Mouse (Mus musculus): ENCODE measurements around the gene Dnase1l3. TPM values are rescaled to one million over a fixed set of nuclear protein-coding genes. Genes with fewer than 3 reads are reported as not detected.

Gene Dnase1l3
- total RNA-seq (2023): 9.2 to 10.1 TPM (median 9.3 TPM) in 4 replicates

GRCm38 (mm10) chr14:7994271-7994767 is at the start of gene Dnase1l3:
TSS of gene Dnase1l3 (minus strand) at chr14:7994573.

DNA sequence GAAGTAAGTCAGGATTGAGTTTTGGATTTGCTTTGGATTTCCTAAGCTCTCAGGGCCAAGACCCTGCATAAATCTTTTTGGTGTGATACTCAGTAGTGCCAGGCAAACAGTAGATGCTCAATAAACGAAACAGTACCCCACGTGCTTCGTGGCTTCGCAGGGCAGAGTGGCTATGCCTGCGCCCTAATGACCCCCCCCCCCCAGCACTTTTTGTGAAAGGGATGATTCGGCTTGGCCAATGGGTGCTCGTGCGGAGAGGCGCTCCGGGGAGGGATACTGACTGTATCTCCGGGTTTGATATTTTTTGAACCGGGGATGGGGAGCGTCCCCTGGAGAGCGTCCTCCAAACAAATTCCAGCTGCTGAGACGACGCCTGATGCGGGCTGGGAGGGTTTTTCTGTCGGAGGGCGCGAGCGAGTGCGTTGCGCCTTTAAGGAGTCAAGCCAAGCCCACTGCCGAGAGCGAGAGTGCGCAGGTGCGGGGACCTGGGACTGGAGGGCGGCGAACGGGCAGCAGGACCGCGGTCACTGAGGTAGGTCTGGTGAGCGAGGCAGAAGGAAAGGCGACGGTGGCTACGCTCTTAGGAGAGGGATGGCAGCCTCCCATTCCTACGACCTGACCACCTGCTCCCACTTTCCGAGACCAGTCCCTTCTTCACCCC is 8.2 kb upstream of the Dnase1l3 start, which contains the start of gene Abhd6:
TSS of gene Abhd6 (plus strand) at position 471 of the 661 bp plus-strand sequence.

GRCm38 (mm10) chr14:7957049-7957448 is 37.3 kb downstream of the Dnase1l3 start, which contains the start of gene Gm45521:
TSS of gene Gm45521 (plus strand) at chr14:7957288.

Other genes starting within 250 kb of the Dnase1l3 start
- not detected in 4 replicates for gene Gm26661, start 203.0 kb downstream of the Dnase1l3 start, total RNA-seq (2023)
- gene Flnb, start 176.6 kb downstream of the Dnase1l3 start, total RNA-seq (2023): 14.4 to 16.3 TPM (median 15.9 TPM) in 4 replicates
- gene Gm45521, start 37.3 kb downstream of the Dnase1l3 start, total RNA-seq (2023): not detected in 4 replicates
- 9.7 to 13.9 TPM (median 11.5 TPM) in 4 replicates for gene Abhd6, start 8.3 kb upstream of the Dnase1l3 start, total RNA-seq (2023)
- 7.8 to 15.9 TPM (median 12.0 TPM) in 4 replicates for gene Rpp14, start 85.8 kb upstream of the Dnase1l3 start, total RNA-seq (2023)
- 270 to 305 TPM (median 284 TPM) in 4 replicates for gene Pxk, start 103.6 kb upstream of the Dnase1l3 start, total RNA-seq (2023)
- 111 to 130 TPM (median 122 TPM) in 4 replicates for gene Pdhb, start 178.5 kb upstream of the Dnase1l3 start, total RNA-seq (2023)
- 12.2 to 15.9 TPM (median 14.0 TPM) in 4 replicates for gene Kctd6, start 219.6 kb upstream of the Dnase1l3 start, total RNA-seq (2023)